ENCODE assay signal across 30 mouse cellular contexts in the genomic region with DNA sequence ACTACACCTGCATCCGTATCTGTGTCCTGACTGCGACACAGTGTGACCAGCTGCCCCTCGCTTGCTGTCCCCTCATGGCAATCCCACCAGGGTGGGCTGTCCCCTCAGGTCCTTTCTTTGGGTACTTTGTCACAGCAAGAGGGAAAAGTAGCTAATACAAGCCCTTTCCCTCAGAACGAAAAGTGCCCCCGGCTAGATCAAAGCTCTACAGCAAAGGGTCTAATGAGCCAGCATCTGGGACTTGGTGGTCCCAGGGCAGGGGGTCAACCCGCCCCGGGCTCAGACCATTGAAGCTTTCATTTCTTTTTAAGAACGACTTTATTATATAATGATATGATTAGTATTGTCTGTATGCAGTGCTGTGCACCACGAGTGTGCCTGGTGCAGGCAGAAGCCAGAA. TPM values are rescaled to one million over a fixed set of nuclear protein-coding genes. Genes with fewer than 3 reads are reported as not detected.
"Had no signal": no experiment of that assay in that cellular context is flagged by ENCODE, and none has a peak within 500 bp of the region (broad histone marks: within the 10 kb centered on the region; RNA-seq: fewer than 3 reads in every experiment).

No protein-coding gene starts in this region.

- H3K27ac ChIP-seq: kidney, postnatal 0 days; layer of hippocampus, adult 2 months; liver, embryonic 13.5 days; midbrain, embryonic 15.5 days; neural tube, embryonic 13.5 days had no signal

- H3K9ac ChIP-seq: liver, embryonic 13.5 days; midbrain, embryonic 15.5 days; neural tube, embryonic 13.5 days had no signal

- H3K27me3 ChIP-seq: midbrain, embryonic 15.5 days; neural tube, embryonic 13.5 days had no signal

- H3K9me3 ChIP-seq: liver, embryonic 13.5 days; midbrain, embryonic 15.5 days; neural tube, embryonic 13.5 days had no signal

- H3K4me1 ChIP-seq: liver, embryonic 13.5 days; midbrain, embryonic 15.5 days; neural tube, embryonic 13.5 days had no signal

- DNase-seq: kidney, adult 2 months; layer of hippocampus, adult 9-11 months; liver, embryonic 13.5 days; lung, adult 2 months; lung, postnatal 14 days; lung, postnatal 4 days; right cerebral cortex, adult 18-20 months; right cerebral cortex, postnatal 14 days; right cerebral cortex, postnatal 4 days; thymus, adult 2 months; thymus, postnatal 14 days; thymus, postnatal 4 days had no signal

- H3K4me2 ChIP-seq: liver, embryonic 13.5 days; midbrain, embryonic 15.5 days; neural tube, embryonic 13.5 days had no signal

- ATAC-seq: intestine, postnatal 0 days; midbrain, embryonic 15.5 days had no signal

- H3K36me3 ChIP-seq: liver, embryonic 13.5 days; midbrain, embryonic 15.5 days; neural tube, embryonic 13.5 days had no signal

- H3K4me3 ChIP-seq: layer of hippocampus, adult 2 months; liver, embryonic 13.5 days; midbrain, embryonic 15.5 days; myocyte; neural tube, embryonic 13.5 days had no signal

RNA-seq across cellular contexts. Expression of a gene that starts 8.9 kb away (rescaled TPM):
- total RNA-seq: left cerebral cortex, postnatal 25 days; liver, adult 2 months; megakaryocyte progenitor cell, adult 5-6 weeks; monocyte, adult 5-6 weeks; neutrophil, adult 5-6 weeks had no signal
- polyA plus RNA-seq: intestine, postnatal 0 days; kidney, adult 2 months; kidney, embryonic 14.5 days; kidney, postnatal 0 days; large intestine, adult 2 months; limb, embryonic 11.5 days; limb, embryonic 14.5 days; liver, adult 2 months; liver, embryonic 13.5 days; liver, embryonic 16.5 days; lung, adult 2 months; lung, embryonic 16.5 days; midbrain, embryonic 15.5 days; myocyte; neural tube, embryonic 13.5 days; stomach, embryonic 14.5 days; thymus, adult 2 months had no signal

RNA-seq across cellular contexts. Expression of a gene that starts 35.5 kb away (rescaled TPM):
- total RNA-seq: liver, adult 2 months; megakaryocyte progenitor cell, adult 5-6 weeks; monocyte, adult 5-6 weeks; neutrophil, adult 5-6 weeks had no signal
- polyA plus RNA-seq: kidney, embryonic 14.5 days; limb, embryonic 11.5 days; liver, embryonic 13.5 days; liver, embryonic 16.5 days; lung, adult 2 months; lung, embryonic 16.5 days had no signal

RNA-seq across cellular contexts. Expression of a gene that starts 59.4 kb away (rescaled TPM):
- total RNA-seq: megakaryocyte progenitor cell, adult 5-6 weeks; monocyte, adult 5-6 weeks; neutrophil, adult 5-6 weeks had no signal
